Mouse (Mus musculus): ENCODE data around the gene Mtfp1. TPM values are rescaled to one million over a fixed set of nuclear protein-coding genes. Genes with fewer than 3 reads are reported as not detected.

Gene Mtfp1
- polyA plus RNA-seq, 1 experiment: 0.78 TPM

- H3K4me3 ChIP-seq (ENCODE audit: insufficient read depth, low read length): no peak overlapping the region
- H3K27ac ChIP-seq (ENCODE audit: insufficient read depth, low read depth, low read length): no peak overlapping the region
- TF ChIP-seq POLR2A (IDR thresholded peaks at IDR 0.05; ENCODE audit: borderline replicate concordance, low read depth, low read length) (no peak), CTCF (IDR thresholded peaks at IDR 0.05; ENCODE audit: low read depth, low read length) (no peak)
- H3K4me1 ChIP-seq (ENCODE audit: control insufficient read depth, insufficient read depth, low read length): peaks cover 4% of the 10 kb centered on the region
Observed at GRCm38 (mm10) chr11:4101851-4102250, 6.6 kb upstream of the Mtfp1 start.

GRCm38 (mm10) chr11:4099447-4099846 lies 4.2 kb upstream of the Mtfp1 start:
- no peak overlapping the region for H3K4me3 ChIP-seq (ENCODE audit: insufficient read depth, low read length)
- no peak overlapping the region for H3K27ac ChIP-seq (ENCODE audit: insufficient read depth, low read depth, low read length)
- TF ChIP-seq POLR2A (IDR thresholded peaks at IDR 0.05; ENCODE audit: borderline replicate concordance, low read depth, low read length): no peak
- TF ChIP-seq CTCF (IDR thresholded peaks at IDR 0.05; ENCODE audit: low read depth, low read length): no peak
- peaks cover 9% of the 10 kb centered on the region for H3K4me1 ChIP-seq (ENCODE audit: control insufficient read depth, insufficient read depth, low read length)

GRCm38 (mm10) chr11:4098816-4099215 lies 3.6 kb upstream of the Mtfp1 start:
- TF ChIP-seq POLR2A (IDR thresholded peaks at IDR 0.05; ENCODE audit: borderline replicate concordance, low read depth, low read length) (no peak), CTCF (IDR thresholded peaks at IDR 0.05; ENCODE audit: low read depth, low read length) (no peak)
- Histone ChIP-seq H3K4me3 (ENCODE audit: insufficient read depth, low read length) (no peak overlapping the region), H3K4me1 (ENCODE audit: control insufficient read depth, insufficient read depth, low read length) (peaks cover 9% of the 10 kb centered on the region), H3K27ac (ENCODE audit: insufficient read depth, low read depth, low read length) (no peak overlapping the region)

GRCm38 (mm10) chr11:4098120-4098519 lies 2.9 kb upstream of the Mtfp1 start:
- no peak overlapping the region for H3K4me3 ChIP-seq (ENCODE audit: insufficient read depth, low read length)
- peaks cover 9% of the 10 kb centered on the region for H3K4me1 ChIP-seq (ENCODE audit: control insufficient read depth, insufficient read depth, low read length)
- no peak overlapping the region for H3K27ac ChIP-seq (ENCODE audit: insufficient read depth, low read depth, low read length)
- TF ChIP-seq CTCF (IDR thresholded peaks at IDR 0.05; ENCODE audit: low read depth, low read length): no peak

GRCm38 (mm10) chr11:4097091-4097621 lies 1.9 kb upstream of the Mtfp1 start:
- TF ChIP-seq POLR2A (IDR thresholded peaks at IDR 0.05; ENCODE audit: borderline replicate concordance, low read depth, low read length): no peak
- TF ChIP-seq CTCF (IDR thresholded peaks at IDR 0.05; ENCODE audit: low read depth, low read length): no peak
- Histone ChIP-seq H3K27ac (ENCODE audit: insufficient read depth, low read depth, low read length) (peak overlapping the region; percentile 60), H3K4me1 (ENCODE audit: control insufficient read depth, insufficient read depth, low read length) (peaks cover 9% of the 10 kb centered on the region), H3K4me3 (ENCODE audit: insufficient read depth, low read length) (peak overlapping the region; percentile 68)

GRCm38 (mm10) chr11:4096054-4096984 lies 1.1 kb upstream of the Mtfp1 start:
- H3K4me3 ChIP-seq (ENCODE audit: insufficient read depth, low read length): peak overlapping the region; percentile 68
- H3K4me1 ChIP-seq (ENCODE audit: control insufficient read depth, insufficient read depth, low read length): peaks cover 9% of the 10 kb centered on the region
- TF ChIP-seq CTCF (IDR thresholded peaks at IDR 0.05; ENCODE audit: low read depth, low read length): no peak
- no peak for TF ChIP-seq POLR2A (IDR thresholded peaks at IDR 0.05; ENCODE audit: borderline replicate concordance, low read depth, low read length)
- peak overlapping the region; percentile 61 for H3K27ac ChIP-seq (ENCODE audit: insufficient read depth, low read depth, low read length)

GRCm38 (mm10) chr11:4094378-4095170 lies 671 bp downstream of the Mtfp1 start:
- TF ChIP-seq POLR2A (IDR thresholded peaks at IDR 0.05; ENCODE audit: borderline replicate concordance, low read depth, low read length) (no peak), CTCF (IDR thresholded peaks at IDR 0.05; ENCODE audit: low read depth, low read length) (peak; percentile 95)
- Histone ChIP-seq H3K4me3 (ENCODE audit: insufficient read depth, low read length) (peak overlapping the region; percentile 81), H3K27ac (ENCODE audit: insufficient read depth, low read depth, low read length) (no peak overlapping the region), H3K4me1 (ENCODE audit: control insufficient read depth, insufficient read depth, low read length) (peaks cover 9% of the 10 kb centered on the region)

GRCm38 (mm10) chr11:4093459-4094377 lies 1.5 kb downstream of the Mtfp1 start:
- peak overlapping the region; percentile 81; the same call in 1 of the 2 replicates for H3K4me3 ChIP-seq (ENCODE audit: insufficient read depth, low read length)
- H3K4me1 ChIP-seq (ENCODE audit: control insufficient read depth, insufficient read depth, low read length): peaks cover 9% of the 10 kb centered on the region
- no peak overlapping the region for H3K27ac ChIP-seq (ENCODE audit: insufficient read depth, low read depth, low read length)
- TF ChIP-seq CTCF (IDR thresholded peaks at IDR 0.05; ENCODE audit: low read depth, low read length) (no peak), POLR2A (IDR thresholded peaks at IDR 0.05; ENCODE audit: borderline replicate concordance, low read depth, low read length) (no peak)

GRCm38 (mm10) chr11:4087267-4087666 lies 8.0 kb downstream of the Mtfp1 start:
- TF ChIP-seq CTCF (IDR thresholded peaks at IDR 0.05; ENCODE audit: low read depth, low read length) (no peak), POLR2A (IDR thresholded peaks at IDR 0.05; ENCODE audit: borderline replicate concordance, low read depth, low read length) (no peak)
- Histone ChIP-seq H3K4me1 (ENCODE audit: control insufficient read depth, insufficient read depth, low read length) (no peaks in the 10 kb centered on the region), H3K4me3 (ENCODE audit: insufficient read depth, low read length) (no peak overlapping the region), H3K27ac (ENCODE audit: insufficient read depth, low read depth, low read length) (no peak overlapping the region)
